Mouse (Mus musculus): ENCODE results near the gene Crip1. TPM values are rescaled to one million over a fixed set of nuclear protein-coding genes. Genes with fewer than 3 reads are reported as not detected.
"Not testable (repeated sequence)": the region's sequence is repeated elsewhere in the genome, so short reads cannot be mapped to it uniquely, and the experiment has no call there.

Crip1 gene
- total RNA-seq, 2 experiments from 2014 or later = 178 to 211 TPM

DNA sequence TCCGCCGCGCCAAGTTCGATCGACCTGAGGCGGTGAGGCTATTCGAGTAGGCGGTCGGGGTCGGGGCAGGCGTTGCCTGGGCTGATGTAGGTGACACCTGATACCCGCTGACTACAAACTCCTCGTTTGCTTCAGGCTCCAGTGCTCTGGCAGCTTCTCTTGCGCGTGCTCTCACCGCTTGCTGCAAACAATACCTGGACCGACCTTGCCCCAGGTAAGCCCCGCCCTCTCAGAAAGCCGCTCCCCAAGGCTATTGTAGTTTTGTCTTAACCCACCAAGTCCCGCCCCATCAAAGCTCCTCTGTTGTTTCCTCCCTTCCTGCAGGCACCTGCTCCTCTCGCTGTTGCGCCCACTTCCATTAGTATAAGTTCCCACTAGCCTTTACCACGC lies 10.4 kb downstream of the Crip1 start:
- intact Hi-C loops (cut with DNase I) = loop anchor here (5.0 kb wide), 1 partner anchor 199 kb away; no protein-coding TSS in a partner anchor
- DNase-seq (ENCODE audit: low spot score) = no peak

DNA sequence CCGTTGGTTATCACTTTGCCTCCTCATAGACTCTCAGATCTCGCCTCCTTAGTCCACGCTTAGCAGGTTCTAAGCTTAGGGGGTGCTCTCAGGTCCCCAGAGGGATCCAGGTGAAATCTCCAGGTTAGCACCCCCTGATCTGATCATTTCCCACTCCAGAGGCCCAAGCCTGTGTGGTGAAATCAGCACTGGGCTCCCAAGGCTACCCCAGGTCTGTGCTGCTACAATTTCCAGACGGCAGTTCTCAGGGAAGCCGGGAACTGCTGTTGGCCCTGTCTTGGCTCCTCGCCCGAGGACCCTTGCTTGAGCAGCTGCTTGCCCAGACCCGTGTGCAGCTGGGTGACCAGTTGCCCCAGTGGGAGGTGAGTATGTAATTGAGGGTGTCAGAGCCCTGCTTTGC lies 10.9 kb downstream of the Crip1 start:
- no peak for DNase-seq (ENCODE audit: low spot score)
- intact Hi-C loops (cut with DNase I) = loop anchor here (5.0 kb wide), 1 partner anchor 200 kb away; no protein-coding TSS in a partner anchor

DNA sequence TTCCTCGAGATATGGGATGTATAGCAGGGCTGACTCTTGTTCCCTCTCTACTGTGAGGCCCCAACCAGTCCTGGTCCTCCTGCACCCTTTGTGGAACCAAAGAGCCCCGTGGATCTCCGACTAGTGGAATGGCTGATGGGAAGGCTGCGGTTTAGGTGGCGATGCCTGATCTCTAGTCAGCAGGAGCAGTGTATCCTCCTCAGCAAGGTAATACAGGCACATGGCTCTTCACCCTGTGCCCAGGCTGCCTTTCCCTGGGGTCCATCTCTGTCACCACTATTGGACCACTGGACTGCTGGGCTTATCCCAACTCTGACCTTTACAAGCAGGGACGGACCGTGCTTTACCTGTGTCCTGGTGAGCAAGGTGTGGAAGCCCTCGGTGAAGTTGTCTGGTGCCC lies 11.4 kb downstream of the Crip1 start:
- intact Hi-C loops (cut with DNase I) = loop anchor here (5.0 kb wide), 1 partner anchor 200 kb away; no protein-coding TSS in a partner anchor
- no peak for DNase-seq (ENCODE audit: low spot score)

DNA sequence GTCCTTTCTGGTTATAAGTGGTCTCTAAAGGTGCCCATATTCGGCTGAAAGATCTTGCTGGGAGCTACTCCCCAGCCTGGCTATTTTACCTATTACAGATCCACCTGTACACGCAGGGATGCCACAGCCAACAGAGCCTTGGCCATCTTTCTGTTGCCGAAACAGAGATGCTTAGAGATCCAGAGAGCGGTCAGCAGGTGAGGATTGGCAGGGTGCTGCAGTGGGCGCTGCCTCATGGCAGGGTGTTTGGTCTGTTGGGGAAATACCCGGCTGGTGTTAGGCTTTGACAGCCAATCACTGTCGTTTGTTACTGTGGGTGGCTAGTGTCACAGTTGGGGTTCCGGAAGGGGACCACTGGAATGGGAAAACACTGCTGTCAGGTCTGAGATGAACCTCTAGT lies 11.9 kb downstream of the Crip1 start:
- DNase-seq (ENCODE audit: low spot score) = no peak
- intact Hi-C loops (cut with DNase I) = loop anchor here (5.0 kb wide), 1 partner anchor 201 kb away; no protein-coding TSS in a partner anchor

DNA sequence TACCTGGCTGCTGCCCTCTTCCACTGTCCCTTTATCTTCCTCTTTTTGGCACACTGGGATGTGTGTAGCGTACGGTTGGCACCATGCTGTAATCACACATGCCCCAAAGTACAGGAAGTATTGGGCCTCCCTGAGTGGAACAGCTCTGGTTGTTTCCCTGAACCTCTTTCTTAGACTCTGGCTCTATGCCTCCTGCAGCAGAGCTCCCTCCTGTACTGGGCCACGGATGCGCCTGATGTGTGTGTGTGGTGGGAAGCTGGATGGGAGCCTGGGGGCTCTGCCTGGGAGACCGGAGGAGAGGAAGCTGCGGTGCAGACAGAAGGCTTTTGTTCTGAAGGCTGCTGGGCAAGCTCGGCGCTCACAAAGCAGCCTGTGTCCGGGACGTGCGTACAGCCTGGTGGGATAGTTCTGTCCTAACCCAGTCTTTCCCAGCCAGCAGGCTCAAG lies 17.5 kb downstream of the Crip1 start:
- DNase-seq (ENCODE audit: low spot score) = no peak
- intact Hi-C loops (cut with DNase I) = no loop called here

DNA sequence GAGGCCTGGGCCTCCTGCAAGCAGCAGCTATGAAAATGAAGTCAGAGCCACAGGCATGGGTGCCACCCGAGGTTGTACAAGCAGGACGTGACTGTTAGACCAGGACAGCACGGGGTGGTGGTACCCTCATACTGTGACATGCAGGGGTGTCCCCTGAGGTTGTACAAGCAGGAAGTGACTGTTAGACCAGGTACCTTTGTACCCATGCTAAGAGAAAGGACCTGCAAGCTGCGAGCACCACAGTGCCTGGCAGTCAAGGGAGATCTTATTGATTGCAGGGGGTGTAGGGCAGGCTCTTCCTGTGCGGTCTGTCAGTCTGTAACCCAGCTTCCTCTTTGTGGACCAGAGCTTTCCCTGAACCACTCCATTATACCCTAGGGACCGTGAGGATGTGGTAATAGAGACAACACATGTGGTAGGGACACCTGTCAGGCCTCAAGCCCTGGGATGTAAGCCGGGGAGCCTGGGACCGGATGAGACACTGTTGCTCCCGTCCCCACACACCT lies 22.0 kb downstream of the Crip1 start:
- intact Hi-C loops (cut with DNase I) = no loop called here
- DNase-seq (ENCODE audit: low spot score) = no peak

DNA sequence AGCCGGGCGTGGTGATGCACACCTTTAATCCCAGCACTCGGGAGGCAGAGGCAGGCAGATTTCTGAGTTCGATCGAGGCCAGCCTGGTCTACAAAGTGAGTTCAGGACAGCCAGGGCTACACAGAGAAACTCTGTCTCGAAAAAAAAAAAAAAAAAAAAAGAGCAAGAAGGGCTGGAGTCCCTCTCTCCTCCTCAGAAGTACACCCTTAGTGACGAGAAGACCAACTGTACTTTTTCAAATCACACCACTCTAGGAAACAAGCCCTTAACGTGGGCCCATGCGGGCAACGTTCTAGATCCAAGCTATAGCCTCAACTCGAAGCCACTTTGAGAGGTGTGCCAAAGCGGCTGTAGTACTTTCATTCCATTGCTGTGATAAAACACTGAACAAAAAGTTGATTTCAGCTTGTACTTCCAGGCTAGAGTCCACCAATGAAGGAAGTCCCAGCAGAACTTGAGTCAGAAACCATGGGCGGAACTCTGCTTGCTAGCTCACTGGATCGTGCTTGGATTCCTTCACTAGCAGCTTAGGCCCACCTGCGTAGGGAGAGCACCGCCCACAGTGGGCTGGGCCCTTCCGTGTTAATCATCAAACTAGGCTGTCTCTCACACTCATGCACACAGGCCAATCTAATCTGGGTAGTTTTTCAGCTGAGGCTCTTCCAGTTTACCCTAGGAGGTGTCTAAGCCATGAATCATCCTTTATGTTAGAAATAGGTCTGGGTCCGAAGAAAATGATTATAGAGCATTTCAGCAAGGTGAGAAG lies 31.0 kb downstream of the Crip1 start:
- DNase-seq (ENCODE audit: low spot score) = no peak
- intact Hi-C loops (cut with DNase I) = no loop called here

DNA sequence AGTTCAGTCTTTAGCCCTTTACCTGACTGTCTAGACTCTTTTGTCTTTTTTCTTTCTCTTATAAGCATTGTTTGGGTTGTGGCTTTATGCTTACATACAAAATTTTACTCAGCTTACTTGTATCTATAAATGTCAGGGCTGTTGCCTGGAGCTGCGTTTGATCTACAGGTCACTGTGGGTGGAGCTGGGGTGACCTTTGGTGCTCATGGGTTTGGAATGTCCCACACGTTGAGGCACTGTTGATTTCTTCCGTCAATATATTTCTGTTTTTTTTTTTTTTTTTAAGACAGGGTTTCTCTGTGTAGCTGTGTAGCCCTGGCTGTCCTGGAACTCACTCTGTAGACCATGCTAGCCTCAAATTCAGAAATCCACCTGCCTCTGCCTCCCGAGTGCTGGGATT lies 34.9 kb downstream of the Crip1 start:
- no peak for DNase-seq (ENCODE audit: low spot score)
- intact Hi-C loops (cut with DNase I) = no loop called here

DNA sequence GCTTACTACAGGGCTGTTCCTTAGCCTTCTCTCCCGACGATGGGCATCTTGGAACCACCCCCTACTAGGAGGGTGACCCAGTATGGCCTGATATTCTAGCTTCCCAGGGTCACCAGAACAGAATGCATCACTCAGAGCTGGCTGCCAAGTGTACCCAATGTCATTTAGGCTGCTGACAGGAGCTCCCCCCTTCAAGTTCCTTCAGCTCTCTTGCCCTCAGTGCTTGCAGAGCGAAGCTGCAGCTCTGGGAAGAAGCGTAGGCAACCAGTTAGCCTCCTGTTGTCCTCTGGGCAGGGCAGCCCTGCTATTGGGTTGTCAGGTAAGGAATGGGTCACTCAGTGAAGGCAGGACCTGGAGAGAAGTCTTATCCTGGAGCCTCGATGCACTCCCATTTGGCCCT lies 38.8 kb downstream of the Crip1 start:
- DNase-seq (ENCODE audit: low spot score) = no peak
- intact Hi-C loops (cut with DNase I) = no loop called here

DNA sequence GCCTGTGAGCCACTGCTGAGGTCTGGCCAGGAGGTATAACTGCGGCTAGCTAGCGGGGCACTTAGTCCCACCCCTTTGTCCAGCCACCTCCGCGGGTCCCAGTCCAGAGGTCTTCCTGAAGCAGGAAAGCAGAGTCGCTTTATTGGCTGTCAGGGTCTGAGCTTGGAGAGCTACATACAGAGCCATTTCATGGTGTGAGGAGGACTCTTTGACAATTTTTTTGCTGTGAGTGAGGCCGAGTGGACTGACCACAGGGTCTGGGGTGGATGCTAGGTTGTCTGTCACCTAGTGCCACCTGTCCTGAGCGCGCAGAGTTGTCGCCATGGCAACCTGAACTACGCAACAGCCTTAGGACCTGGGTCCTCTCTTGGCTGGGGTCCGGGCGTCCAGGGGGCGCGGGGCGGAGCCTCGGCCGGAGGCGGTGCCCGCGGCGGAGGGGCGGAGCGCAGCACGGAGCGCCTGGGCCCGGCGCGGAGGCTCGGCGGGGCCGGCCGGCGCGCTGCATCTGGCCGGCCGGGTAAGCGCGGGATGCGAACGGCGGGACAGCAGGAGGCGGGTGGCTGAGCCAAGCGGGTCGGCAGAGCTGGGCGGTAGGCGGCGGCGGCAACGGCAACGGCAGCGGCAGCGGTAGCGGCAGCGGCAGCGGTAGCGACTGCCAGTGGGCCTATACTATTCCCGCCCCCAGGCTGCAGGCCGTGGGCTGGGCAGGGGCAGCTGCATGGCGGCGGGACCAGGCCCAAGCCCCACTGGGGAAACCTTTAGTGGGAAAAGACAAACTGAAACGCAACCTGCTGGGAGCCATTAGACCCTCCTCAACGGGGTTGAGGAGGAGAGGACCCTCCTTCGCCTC lies 39.6 kb downstream of the Crip1 start, which contains the start of gene Tmem121:
Gene Tmem121 (plus strand): TSS at position 489 of the 850 bp plus-strand sequence.
- no peak for DNase-seq (ENCODE audit: low spot score)
- intact Hi-C loops (cut with DNase I) = no loop called here

DNA sequence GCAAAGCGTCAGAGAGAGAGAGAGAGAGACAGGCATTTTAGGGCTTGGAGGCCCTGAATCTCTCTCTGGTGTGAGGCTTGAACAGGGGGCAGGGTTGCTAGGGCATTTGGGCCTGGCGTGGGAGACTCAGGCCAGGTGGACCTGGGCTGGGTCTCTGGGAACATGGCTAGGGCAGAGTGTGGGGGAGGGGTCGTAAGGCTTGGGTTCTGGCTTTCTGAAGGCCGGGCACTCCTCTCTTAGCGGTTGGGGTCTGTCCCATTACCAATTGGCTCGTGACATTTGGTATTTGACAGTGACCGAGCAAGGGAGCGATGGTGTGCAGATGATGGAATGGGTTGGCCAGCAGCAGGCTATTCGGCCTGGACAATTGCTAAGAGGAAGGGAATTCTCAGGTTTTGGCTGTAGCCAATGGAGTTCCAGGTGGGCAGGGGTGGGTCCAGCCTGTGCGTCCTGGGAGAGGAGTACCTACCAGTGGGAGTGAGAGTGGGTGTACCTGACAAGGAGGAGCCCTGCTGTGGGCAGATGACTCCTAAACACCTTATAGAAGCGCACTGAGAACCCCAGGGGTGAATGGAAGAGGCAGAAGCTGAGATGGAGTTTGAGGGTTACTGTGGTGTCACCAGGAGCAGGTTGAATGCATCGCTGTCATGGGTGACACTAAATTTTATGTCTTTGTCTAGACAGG lies 40.4 kb downstream of the Crip1 start:
- intact Hi-C loops (cut with DNase I) = no loop called here
- no peak for DNase-seq (ENCODE audit: low spot score)

DNA sequence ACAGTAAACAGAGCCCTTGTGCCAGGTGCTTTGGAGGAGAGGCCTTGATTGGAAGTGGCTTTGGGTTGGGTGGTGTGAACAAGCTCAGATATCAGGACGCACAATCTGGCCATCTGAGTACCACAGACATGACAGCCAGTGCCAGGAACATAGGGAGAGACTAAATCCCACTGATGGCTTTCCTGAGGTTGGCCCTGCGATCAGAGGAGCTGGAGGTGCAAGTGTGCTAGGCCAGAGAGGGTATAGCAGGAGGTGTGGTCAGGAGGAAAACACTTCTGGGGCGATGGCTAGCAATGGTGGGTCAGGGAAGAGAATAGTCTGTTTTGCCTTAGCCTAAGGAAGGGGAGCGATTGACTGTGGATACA lies 40.9 kb downstream of the Crip1 start:
- no peak for DNase-seq (ENCODE audit: low spot score)
- intact Hi-C loops (cut with DNase I) = no loop called here

DNA sequence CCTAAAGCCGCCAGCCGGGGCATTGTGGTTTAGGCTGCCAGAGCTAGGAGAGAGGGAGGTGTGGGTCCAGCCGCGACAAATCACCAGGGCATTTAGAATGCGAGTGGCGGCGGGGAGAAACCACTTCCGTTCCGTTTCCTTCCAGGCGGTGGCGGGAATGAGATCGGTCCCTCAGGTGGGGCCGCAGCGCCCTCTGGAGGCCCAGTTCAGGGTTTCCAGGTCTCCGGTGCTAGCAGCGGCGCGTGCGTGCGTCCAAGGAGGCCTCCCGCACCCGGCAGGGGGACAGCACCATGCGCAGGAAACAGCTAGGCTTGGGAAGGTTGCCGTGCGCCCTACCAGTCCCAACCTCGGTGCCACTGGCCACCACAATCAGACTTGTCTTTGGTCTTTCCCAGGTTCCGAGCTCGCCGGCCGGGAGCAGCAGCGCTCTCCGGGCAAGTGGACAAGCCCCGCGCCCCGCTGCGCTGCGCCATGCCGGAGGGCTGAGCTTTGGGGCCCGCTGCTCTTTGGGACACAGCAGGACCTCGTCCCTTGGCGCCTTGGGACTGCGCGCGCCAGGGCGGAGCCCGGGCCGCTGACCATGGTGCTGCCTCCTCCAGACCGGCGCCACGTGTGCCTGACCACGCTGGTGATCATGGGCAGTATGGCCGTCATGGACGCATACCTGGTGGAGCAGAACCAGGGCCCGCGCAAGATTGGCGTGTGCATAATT lies 41.6 kb downstream of the Crip1 start:
- no peak for DNase-seq (ENCODE audit: low spot score)
- intact Hi-C loops (cut with DNase I) = no loop called here

DNA sequence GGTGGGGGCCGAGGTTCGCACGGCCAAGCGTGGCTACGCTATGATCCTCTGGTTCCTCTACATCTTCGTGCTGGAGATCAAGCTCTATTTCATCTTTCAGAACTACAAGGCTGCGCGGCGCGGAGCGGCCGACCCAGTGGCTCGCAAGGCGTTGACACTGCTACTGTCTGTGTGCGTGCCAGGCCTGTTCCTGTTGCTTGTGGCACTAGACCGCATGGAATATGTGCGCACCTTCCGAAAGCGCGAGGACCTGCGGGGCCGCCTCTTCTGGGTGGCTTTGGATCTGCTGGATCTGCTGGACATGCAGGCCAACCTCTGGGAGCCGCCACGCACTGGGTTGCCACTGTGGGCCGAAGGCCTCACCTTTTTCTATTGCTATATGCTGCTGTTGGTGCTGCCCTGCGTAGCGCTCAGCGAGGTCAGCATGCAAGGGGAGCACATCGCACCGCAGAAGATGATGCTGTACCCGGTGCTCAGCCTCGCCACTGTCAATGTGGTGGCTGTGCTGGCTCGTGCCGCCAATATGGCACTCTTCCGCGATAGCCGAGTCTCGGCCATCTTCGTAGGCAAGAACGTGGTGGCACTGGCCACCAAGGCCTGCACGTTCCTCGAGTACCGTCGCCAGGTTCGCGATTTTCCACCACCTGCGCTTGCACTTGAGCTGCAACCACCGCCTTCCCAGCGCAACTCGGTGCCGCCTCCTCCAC lies 42.4 kb downstream of the Crip1 start:
- intact Hi-C loops (cut with DNase I) = no loop called here
- no peak for DNase-seq (ENCODE audit: low spot score)

DNA sequence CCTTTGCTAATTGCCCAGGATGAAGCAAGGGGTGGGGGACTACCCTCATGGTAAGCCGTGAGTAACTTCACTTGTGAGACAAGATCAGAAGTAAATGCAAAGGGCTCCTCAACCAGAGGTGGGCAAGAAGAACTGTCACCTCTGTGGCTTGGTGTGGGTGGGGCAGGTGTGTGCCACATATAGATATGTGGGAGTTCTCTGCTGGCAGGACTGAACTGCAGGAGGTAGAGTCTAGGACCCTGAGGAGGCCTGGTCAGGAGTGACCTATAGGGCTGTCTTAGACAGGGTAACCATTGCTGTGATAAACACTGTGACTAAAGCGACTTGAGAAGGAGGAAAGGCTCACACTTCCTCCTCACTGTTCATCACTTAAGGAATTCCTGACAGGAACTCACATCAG lies 47.3 kb downstream of the Crip1 start:
- no peak for DNase-seq (ENCODE audit: low spot score)
- intact Hi-C loops (cut with DNase I) = no loop called here

DNA sequence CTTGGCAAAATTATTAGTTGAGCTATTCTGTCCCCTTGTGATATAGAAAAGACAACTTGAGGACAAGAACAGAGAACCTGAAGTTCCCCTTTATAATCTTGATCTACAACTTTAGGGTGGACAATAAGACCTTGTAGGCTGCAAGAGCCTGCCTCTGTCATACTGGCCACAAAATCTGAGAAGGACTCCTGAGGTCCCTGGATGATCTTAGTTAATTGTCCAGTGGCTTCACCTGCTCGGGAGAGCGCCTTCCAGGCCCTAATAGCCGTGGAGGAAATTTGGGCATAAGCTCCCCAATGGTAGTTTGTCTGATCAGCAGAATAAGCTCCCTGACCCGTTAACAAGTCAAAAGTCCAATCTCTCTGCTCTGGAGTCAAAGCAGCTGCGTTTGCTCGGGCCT lies 53.0 kb downstream of the Crip1 start:
- DNase-seq (ENCODE audit: low spot score); intact Hi-C loops (cut with DNase I): not testable (repeated sequence)

DNA sequence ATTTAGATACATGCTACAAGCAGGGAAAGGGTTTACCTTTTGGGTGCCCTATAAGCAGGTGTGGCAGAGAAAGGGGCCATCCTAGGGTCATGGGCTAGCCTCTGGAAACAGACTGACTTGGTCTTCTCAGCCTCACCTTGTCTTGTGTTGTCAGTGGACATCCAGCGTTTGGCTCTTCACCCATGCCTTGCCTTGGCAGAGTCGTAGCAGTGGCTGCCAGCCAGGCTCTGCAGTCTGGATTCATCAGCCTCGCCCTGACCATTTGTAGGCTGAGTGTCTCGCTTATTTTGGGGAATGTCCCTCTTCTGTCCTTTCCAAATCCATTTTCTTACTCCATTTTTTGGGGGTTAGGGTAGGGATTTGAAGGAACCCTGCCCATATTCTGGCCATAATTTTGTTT lies 55.2 kb downstream of the Crip1 start:
- no peak for DNase-seq (ENCODE audit: low spot score)
- intact Hi-C loops (cut with DNase I) = no loop called here

DNA sequence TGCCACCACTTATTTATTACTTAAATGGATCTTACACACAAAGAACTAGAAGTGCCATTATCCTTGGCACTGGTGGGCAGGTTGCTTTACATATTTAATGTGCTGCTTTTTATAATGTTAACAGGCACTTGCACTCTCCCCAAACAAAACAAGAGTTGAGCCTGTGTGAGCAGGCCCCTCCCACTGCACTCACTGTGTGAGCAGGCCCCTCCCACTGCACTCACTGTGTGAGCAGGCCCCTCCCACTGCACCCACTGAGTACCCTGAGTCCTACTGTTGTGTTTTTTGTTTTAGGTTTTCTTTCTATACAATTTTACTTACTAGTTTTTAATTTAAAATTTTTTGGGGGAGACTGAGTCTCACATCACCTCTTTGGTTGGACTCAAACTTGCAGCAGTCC lies 55.9 kb downstream of the Crip1 start:
- intact Hi-C loops (cut with DNase I) = no loop called here
- no peak for DNase-seq (ENCODE audit: low spot score)
